Mouse (Mus musculus) liver, adult 2 months (tissue): ENCODE data around the gene Bdnf. TPM values are rescaled to one million over a fixed set of nuclear protein-coding genes. Genes with fewer than 3 reads are reported as not detected.

Experiments used
- DNase-seq: peaks from one replicate; pipeline ENCODE4 v3.0.0-alpha.2; 2011; ENCODE audit warnings: low read depth, low spot score; ENCODE audit errors: extremely low read depth
- H3K27ac ChIP-seq: fragments of 200-500 bp; replicated peaks from 2 replicates; pipeline ENCODE4 v1.5.1; 2012; ENCODE audit warnings: low read depth, mild to moderate bottlenecking, control low read depth, inconsistent platforms, low read length; ENCODE audit not compliant: insufficient read depth
- H3K27me3 ChIP-seq: fragments of 200-500 bp; 2 replicates; pipeline ENCODE4 v1.6.1; 2012; ENCODE audit warnings: mild to moderate bottlenecking, moderate library complexity, low read length, inconsistent platforms; ENCODE audit not compliant: control insufficient read depth, insufficient read depth
- H3K36me3 ChIP-seq: fragments of 200-500 bp; 2 replicates; pipeline ENCODE4 v1.6.1; 2012; ENCODE audit warnings: low read length, inconsistent platforms; ENCODE audit not compliant: control insufficient read depth, insufficient read depth
- H3K4me1 ChIP-seq: fragments of 200-500 bp; 2 replicates; pipeline ENCODE4 v1.6.1; 2011; ENCODE audit warnings: low read length; ENCODE audit not compliant: control insufficient read depth, insufficient read depth
- H3K4me3 ChIP-seq: fragments of 200-500 bp; 2 replicates; pipeline ENCODE4 v1.5.1; 2011; ENCODE audit warnings: low read depth, mild to moderate bottlenecking, control low read depth, low read length, moderate library complexity; ENCODE audit not compliant: insufficient read depth
- H3K79me2 ChIP-seq: fragments of 200-500 bp; 2 replicates; pipeline ENCODE4 v1.6.1; 2012; ENCODE audit warnings: inconsistent platforms, mild to moderate bottlenecking, low read length, moderate library complexity; ENCODE audit not compliant: control insufficient read depth, insufficient read depth
- H3K9ac ChIP-seq: fragments of 200-500 bp; 2 replicates; pipeline ENCODE4 v1.6.1; 2012; ENCODE audit warnings: low read depth, mild to moderate bottlenecking, control low read depth, inconsistent platforms, low read length
- CTCF ChIP-seq: fragments of 200-500 bp; IDR thresholded peaks from 2 replicates; pipeline ENCODE4 v1.5.1; 2011; ENCODE audit warnings: low read depth, low read length, control low read depth
- POLR2A ChIP-seq: fragments of 200-500 bp; IDR thresholded peaks from 2 replicates; pipeline ENCODE4 v1.6.1; 2011; ENCODE audit warnings: low read length, control low read depth; ENCODE audit not compliant: insufficient read depth; ENCODE audit errors: extremely low read depth
- WGBS: fragments of 180-500 bp; shearing (Covaris S2); methylation state at CpG from one replicate; pipeline ENCODE4 v1.1.7; 2018; 5-methylcytosine and 5-hydroxymethylcytosine counted together
- polyA plus RNA-seq: library from polyadenylated mRNA; depleted of rRNA; stranded (reverse); fragments of >200 nt; gene quantifications from 2 replicates; pipeline ENCODE4 v1.2.3, GENCODE M21; 2012; rRNA removed
- total RNA-seq: library from RNA; depleted of rRNA; stranded (reverse); fragments of >200 nt; gene quantifications from 2 replicates; pipeline ENCODE4 v1.2.3, GENCODE M21; 2014; rRNA removed

Bdnf gene
- total RNA-seq, result 0.83 and 0.87 TPM in 2 replicates
- polyA plus RNA-seq, result 0.09 and 0.41 TPM in 2 replicates

GRCm38 (mm10) chr2:109674532-109674931 lies at the start of gene Bdnf:
Gene Bdnf (plus strand): TSS chr2:109674700.
- peaks cover 15% of the 10 kb centered on the region for H3K27me3 ChIP-seq
- H3K79me2 ChIP-seq, result no peaks in the 10 kb centered on the region
- H3K27ac ChIP-seq, result no peak within 1 kb of the TSS
- no peaks in the 10 kb centered on the region for H3K36me3 ChIP-seq
- whole genome bisulfite sequencing, result 5% methylated on average over 15 of the region's 15 CpGs
- no peaks in the 10 kb centered on the region; the same call in 1 of the 2 replicates for H3K4me1 ChIP-seq
- no peak for DNase-seq
- TF ChIP-seq POLR2A (no peak), CTCF (no peak)
- no peak within 1 kb of the TSS for H3K4me3 ChIP-seq
- H3K9ac ChIP-seq, result no peak within 1 kb of the TSS

- no peaks in the 10 kb centered on the region for H3K4me1 ChIP-seq
- no peaks in the 10 kb centered on the region for H3K79me2 ChIP-seq
- no peaks in the 10 kb centered on the region for H3K36me3 ChIP-seq
- no peak for TF ChIP-seq CTCF
- TF ChIP-seq POLR2A, result no peak
- no peak for DNase-seq
- no peak overlapping the region for H3K4me3 ChIP-seq
- no peak overlapping the region for H3K9ac ChIP-seq
- no peaks in the 10 kb centered on the region for H3K27me3 ChIP-seq
- H3K27ac ChIP-seq, result no peak overlapping the region
- WGBS, result 72% methylated on average over 6 of the region's 6 CpGs
Measured at GRCm38 (mm10) chr2:109626864-109627263, 47.6 kb upstream of the Bdnf start.

GRCm38 (mm10) chr2:109673509-109674455 lies 718 bp upstream of the Bdnf start:
- peaks cover 15% of the 10 kb centered on the region for H3K27me3 ChIP-seq
- H3K4me1 ChIP-seq, result no peaks in the 10 kb centered on the region; the same call in 1 of the 2 replicates
- H3K4me3 ChIP-seq, result no peak overlapping the region
- no peak for DNase-seq
- no peak overlapping the region for H3K27ac ChIP-seq
- no peak overlapping the region for H3K9ac ChIP-seq
- 2% methylated on average over 48 of the region's 48 CpGs for WGBS
- H3K79me2 ChIP-seq, result no peaks in the 10 kb centered on the region
- no peaks in the 10 kb centered on the region for H3K36me3 ChIP-seq
- TF ChIP-seq POLR2A, result no peak
- TF ChIP-seq CTCF, result no peak

- no peak for DNase-seq
- no peaks in the 10 kb centered on the region; the same call in 1 of the 2 replicates for H3K4me1 ChIP-seq
- no peaks in the 10 kb centered on the region for H3K36me3 ChIP-seq
- no peak overlapping the region for H3K4me3 ChIP-seq
- no peak overlapping the region for H3K27ac ChIP-seq
- H3K9ac ChIP-seq, result no peak overlapping the region
- peaks cover 15% of the 10 kb centered on the region for H3K27me3 ChIP-seq
- no peaks in the 10 kb centered on the region for H3K79me2 ChIP-seq
- WGBS, result 16% methylated on average over 11 of the region's 11 CpGs
- TF ChIP-seq CTCF, result no peak
- no peak for TF ChIP-seq POLR2A
Measured at GRCm38 (mm10) chr2:109675051-109675450, 551 bp downstream of the Bdnf start.

- Histone ChIP-seq H3K9ac (no peak overlapping the region), H3K27ac (no peak overlapping the region), H3K79me2 (no peaks in the 10 kb centered on the region), H3K27me3 (peaks cover 12% of the 10 kb centered on the region), H3K4me1 (no peaks in the 10 kb centered on the region; the same call in 1 of the 2 replicates), H3K36me3 (no peaks in the 10 kb centered on the region), H3K4me3 (no peak overlapping the region)
- WGBS, result 4% methylated on average over 29 of the region's 29 CpGs
- no peak for TF ChIP-seq CTCF
- peak; percentile 46 for DNase-seq
Measured at GRCm38 (mm10) chr2:109675973-109676617, 1.6 kb downstream of the Bdnf start.
